Mouse (Mus musculus) mouse embryonic stem cell (cell line): Measurements from ENCODE around the gene Slc25a53.

Experiments used
- in situ Hi-C, 2 experiments: fragments of 300-500 bp; cut with MboI; formaldehyde crosslinking; loops; 1 replicate in 1 of 2; 3 replicates in 1 of 2; pipeline ENCODE4 v1.14.3; 2019 to 2020; ENCODE audit warnings: low sequenced_read_pairs in 2 of 2, low pct_unique_long_range_greater_than_20kb in 1 of 2, mixed read lengths in 1 of 2; ENCODE audit not compliant: unreplicated experiment in 1 of 2

Slc25a53 gene

GRCm38 (mm10) chrX:137038000-137038483 is at the start of gene Slc25a53:
Slc25a53 (minus strand) TSS chrX:137038302.
- in situ Hi-C loops, result no loop called here

DNA sequence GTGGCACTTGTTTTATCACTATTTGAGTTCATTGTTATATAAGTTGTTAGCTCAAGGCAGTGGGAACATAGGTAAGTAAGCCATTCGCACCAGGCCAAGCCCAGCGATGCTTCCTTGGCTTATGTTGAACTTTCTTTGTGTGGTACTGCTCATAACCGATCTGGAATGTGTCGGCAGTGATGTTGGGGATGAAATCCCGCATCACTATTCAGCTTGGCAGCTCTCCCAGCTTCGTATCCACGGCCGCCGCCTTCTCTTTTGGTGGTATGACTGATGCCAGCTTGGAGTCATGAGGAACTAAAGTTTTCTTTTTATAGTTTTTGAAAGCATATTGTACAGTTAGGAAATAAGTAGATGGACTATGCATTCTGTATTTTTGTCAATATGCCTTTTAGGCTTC is 25.1 kb upstream of the Slc25a53 start:
- in situ Hi-C loops, result no loop called here

- in situ Hi-C loops, result no loop called here
These were observed 11.5 kb upstream of the Slc25a53 start, which contains the start of gene Fam199x for GRCm38 (mm10) chrX:137049425-137050225. Fam199x (plus strand) TSS chrX:137049594.

- in situ Hi-C loops, result no loop called here
These were observed 10.9 kb upstream of the Slc25a53 start for GRCm38 (mm10) chrX:137049060-137049424.

DNA sequence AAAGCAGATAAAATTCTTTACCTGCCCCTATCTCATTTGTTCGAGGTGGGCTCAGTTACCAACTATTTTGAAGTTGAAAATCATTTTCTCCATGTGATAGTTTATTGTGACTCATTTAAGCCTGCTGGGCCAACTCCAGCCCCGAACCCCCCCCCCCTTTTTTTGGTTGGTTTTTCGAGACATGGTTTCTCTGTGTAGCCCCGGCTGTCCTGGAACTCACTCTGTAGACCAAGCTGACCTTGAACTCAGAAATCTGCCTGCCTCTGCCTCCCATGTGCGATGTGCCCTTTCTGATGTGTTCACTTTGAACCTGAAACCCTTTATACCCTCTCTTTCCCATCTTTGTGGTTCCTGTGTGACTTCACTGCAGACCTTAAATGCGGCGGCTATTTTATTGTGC is 400 bp upstream of the Slc25a53 start:
- in situ Hi-C loops, result no loop called here

DNA sequence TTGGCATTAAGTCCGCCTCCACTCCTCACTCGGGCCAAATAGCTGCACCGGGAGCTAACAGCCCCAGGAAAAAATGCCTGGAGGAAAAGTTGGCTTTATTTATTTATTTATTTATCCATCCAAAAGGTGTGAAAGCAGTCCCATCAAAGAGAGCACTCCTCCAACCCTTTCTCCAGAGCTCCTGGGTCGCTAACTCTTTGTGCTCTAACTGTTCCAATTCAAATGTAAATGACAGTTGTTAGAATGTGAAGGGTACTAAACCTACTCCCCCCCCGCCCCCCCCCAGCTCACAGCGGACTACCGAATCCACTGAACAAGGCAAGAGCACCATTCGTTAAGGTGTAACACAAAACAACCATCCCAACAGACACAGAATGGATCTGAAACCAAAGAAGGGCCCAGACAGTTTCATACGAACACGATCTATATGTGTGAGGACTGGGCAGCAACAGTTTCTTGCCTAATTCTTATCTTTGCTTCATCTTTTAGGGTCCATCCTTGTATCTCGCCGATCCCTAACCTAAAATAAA is 567 bp downstream of the Slc25a53 start:
- in situ Hi-C loops, result no loop called here

GRCm38 (mm10) chrX:137034322-137034721 is 3.8 kb downstream of the Slc25a53 start:
- in situ Hi-C loops, result no loop called here

DNA sequence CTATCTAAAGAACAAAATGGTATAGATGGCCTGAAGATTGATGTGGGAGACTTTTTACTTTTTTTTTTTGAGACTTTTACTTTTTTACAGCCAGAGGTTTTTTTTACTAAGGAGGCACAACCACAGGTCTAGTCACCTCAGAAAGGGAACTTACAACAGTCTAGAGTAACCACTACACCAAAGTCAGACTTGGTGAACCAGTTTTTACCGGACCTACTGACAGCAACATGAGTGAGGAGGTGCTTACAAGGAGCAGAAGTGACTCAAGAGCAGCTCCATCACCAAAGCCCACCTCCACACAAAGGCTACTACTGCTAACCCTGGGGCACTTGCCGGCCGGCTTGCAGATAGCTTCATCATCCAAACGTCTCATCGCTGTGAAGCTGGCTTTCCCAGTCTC is 6.4 kb downstream of the Slc25a53 start:
- in situ Hi-C loops, result no loop called here

GRCm38 (mm10) chrX:137030916-137031315 is 7.2 kb downstream of the Slc25a53 start:
- in situ Hi-C loops, result no loop called here

DNA sequence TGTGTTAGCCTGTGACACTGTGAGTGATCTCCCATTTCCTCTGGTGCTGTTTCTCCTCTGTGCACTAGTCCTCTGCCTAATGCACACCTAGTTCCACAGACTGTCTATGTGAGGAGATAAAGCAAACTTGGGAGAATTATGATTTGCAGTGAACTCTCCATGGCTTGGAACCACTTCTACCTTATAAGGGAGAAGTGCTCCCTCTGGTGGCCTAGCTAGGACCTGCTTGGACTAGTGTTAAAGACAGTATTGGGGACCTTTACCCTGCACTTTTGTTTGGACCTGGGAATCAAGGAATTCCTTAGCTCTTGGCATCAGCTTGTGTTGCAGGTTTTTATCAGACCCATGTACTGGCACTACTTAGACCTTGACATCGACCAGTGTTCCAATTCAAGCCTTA is 18.8 kb downstream of the Slc25a53 start:
- in situ Hi-C loops, result loop anchor here in 1 of 2 experiments (5.0 kb wide), 1 partner anchor 48 kb away; no protein-coding TSS in a partner anchor

DNA sequence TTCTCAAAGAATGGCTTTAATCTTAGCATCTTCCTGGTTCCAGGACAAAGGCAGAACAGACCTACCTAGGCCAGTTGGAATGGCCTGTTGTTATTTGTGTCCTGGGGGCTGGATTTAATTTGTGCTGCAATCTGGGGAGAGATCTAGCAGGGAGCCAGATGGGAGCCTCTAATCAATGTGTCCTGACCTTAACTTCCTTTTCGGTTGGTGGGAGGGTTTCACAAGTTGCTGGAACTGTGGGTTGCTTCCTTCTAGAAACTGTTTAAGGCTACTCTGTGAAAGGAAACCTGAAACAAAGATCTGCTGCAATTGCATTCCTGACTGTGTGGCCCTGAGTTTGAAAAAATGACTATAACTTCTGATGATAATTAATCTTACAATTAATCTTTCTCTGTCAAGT is 20.4 kb downstream of the Slc25a53 start:
- in situ Hi-C loops, result loop anchor here in 1 of 2 experiments (5.0 kb wide), 1 partner anchor 50 kb away; no protein-coding TSS in a partner anchor

- in situ Hi-C loops, result loop anchor here in 1 of 2 experiments (5.0 kb wide), 1 partner anchor 52 kb away; no protein-coding TSS in a partner anchor
These were observed 22.9 kb downstream of the Slc25a53 start for GRCm38 (mm10) chrX:137015099-137015709.

DNA sequence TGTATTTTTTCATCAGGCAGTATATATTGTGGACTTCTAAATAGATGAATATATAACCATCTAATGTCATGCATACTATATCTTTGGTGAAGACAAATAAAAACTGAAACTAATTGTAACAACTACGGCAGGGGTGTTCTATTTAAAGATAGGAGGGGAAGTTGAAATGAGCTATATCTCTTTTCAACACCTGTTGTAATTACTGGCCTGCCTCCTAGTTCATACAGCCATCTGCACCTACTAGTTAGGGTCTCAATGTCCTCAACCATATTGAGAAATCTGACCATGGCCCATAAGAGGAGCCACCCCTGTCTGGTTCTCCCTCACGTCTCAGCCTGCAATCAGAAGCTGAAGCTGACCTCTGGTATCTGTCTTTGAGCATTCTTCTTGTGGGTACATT is 41.8 kb downstream of the Slc25a53 start:
- in situ Hi-C loops, result no loop called here

- in situ Hi-C loops, result no loop called here
These were observed 44.5 kb downstream of the Slc25a53 start for GRCm38 (mm10) chrX:136993641-136994040.

GRCm38 (mm10) chrX:136992978-136993547 is 45.0 kb downstream of the Slc25a53 start, which contains the start of gene Zcchc18:
Zcchc18 (plus strand) TSS chrX:136993155.
- in situ Hi-C loops, result no loop called here

DNA sequence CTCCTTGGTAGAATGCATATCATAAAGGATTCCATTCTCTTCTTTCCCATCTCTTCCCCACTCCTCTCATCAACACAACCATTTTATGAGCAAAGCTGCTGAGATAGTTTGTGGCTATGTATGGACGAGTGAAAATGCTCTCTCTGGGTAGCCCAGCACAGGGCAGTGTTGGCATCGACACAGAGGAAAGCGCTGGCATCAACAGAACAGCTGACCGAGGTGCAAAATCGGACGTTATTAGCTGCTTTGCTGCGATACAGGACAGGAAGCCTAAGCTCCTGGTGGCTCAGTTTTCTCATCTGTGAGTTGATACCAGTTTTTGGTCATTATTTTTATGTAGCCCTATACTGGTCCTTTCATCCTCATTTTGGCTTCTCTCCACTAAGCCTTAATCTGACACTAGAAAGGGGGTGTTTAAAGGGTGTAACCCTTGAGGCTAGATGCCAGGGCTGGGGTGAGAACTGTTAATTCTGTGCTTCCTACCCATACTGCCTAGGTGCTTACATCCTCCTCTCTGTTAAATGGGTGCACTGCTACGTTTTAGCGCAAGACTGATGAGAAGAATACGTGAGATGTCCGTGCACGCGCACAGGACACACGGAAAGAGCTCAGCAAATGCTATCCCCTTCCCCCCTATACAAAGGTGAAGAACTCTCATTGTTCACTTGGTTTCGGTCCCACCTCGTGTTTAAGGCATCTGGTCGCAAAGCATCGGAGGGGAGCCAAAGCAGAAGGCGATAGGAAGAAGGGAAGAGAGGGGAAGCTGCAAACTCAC is 45.7 kb downstream of the Slc25a53 start:
- in situ Hi-C loops, result no loop called here

- in situ Hi-C loops, result no loop called here
These were observed 46.8 kb downstream of the Slc25a53 start for GRCm38 (mm10) chrX:136991274-136991673.

GRCm38 (mm10) chrX:136986039-136986438 is 52.1 kb downstream of the Slc25a53 start:
- in situ Hi-C loops, result loop anchor here in 1 of 2 experiments (10.0 kb wide), 1 partner anchor 159 kb away; no protein-coding TSS in a partner anchor
